Mouse (Mus musculus): Measurements from ENCODE around the gene Sf1.

DNA sequence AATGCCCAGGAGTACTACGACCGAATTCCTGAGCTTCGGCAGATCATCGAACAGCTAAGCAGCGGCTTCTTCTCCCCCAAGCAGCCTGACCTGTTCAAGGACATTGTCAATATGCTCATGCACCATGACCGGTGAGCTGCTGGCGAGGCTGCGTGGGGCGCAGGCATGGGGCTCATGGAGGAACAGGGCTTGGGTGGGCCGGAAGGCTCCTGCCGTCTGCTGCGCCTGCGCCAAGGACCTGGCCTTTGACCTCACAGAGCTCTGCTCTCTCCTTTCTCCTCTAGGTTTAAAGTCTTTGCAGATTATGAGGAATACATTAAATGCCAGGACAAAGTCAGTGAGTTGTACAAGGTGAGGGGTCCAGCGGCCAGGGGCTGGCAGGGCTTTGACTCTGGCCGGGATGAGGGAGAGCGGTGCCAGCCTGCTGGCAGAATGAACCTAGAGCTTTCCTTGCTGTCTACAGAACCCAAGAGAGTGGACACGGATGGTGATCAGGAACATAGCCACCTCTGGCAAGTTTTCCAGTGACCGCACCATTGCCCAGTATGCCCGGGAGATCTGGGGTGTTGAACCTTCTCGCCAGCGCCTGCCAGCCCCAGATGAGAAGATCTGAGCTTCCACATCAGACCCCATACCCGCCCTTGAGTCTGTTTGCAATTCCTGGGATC, 34.2 kb downstream of the Sf1 start:
- TF ChIP-seq POLR2A (IDR thresholded peaks at IDR 0.05; ENCODE audit: borderline replicate concordance, extremely low read depth, low read depth, low read length) (no peak), CTCF (IDR thresholded peaks at IDR 0.05; ENCODE audit: insufficient read depth, low read length) (no peak)

Data from lung, adult 2 months (tissue).